Mouse (Mus musculus): Measurements from ENCODE around the gene AI661453. TPM values are rescaled to one million over a fixed set of nuclear protein-coding genes. Genes with fewer than 3 reads are reported as not detected.

Gene AI661453
- total and polyA plus RNA-seq, 2 experiments from 2014 or later, result 0.05 to 0.22 TPM

- H3K27ac ChIP-seq (ENCODE audit: low read depth, low read length), result no peak overlapping the region
- DNase-seq (no peak), ATAC-seq (no peak)
- no peak overlapping the region for H3K4me2 ChIP-seq (ENCODE audit: low read depth)
- H3K9me3 ChIP-seq (ENCODE audit: low read length), result no peaks in the 10 kb centered on the region
- no peak overlapping the region for H3K9ac ChIP-seq
- no peak overlapping the region for H3K4me3 ChIP-seq (ENCODE audit: low read depth, low read length)
- 72% methylated on average over 5 of the region's 5 CpGs for WGBS
- no peaks in the 10 kb centered on the region for H3K27me3 ChIP-seq (ENCODE audit: insufficient read depth, low read length)
- H3K36me3 ChIP-seq (ENCODE audit: insufficient read depth), result no peaks in the 10 kb centered on the region
- H3K4me1 ChIP-seq (ENCODE audit: insufficient read depth), result no peaks in the 10 kb centered on the region
- TF ChIP-seq CTCF (IDR thresholded peaks at IDR 0.05; ENCODE audit: low read depth), result no peak
These were observed 13.0 kb downstream of the AI661453 start for GRCm38 (mm10) chr17:47449432-47449831.

GRCm38 (mm10) chr17:47450239-47450638 is 13.8 kb downstream of the AI661453 start:
- H3K27me3 ChIP-seq (ENCODE audit: insufficient read depth, low read length), result no peaks in the 10 kb centered on the region
- WGBS, result 44% methylated on average over 7 of the region's 7 CpGs
- H3K27ac ChIP-seq (ENCODE audit: low read depth, low read length), result no peak overlapping the region
- no peaks in the 10 kb centered on the region for H3K4me1 ChIP-seq (ENCODE audit: insufficient read depth)
- no peak overlapping the region for H3K9ac ChIP-seq
- no peak overlapping the region for H3K4me2 ChIP-seq (ENCODE audit: low read depth)
- no peak overlapping the region for H3K4me3 ChIP-seq (ENCODE audit: low read depth, low read length)
- TF ChIP-seq CTCF (IDR thresholded peaks at IDR 0.05; ENCODE audit: low read depth), result no peak
- no peaks in the 10 kb centered on the region for H3K9me3 ChIP-seq (ENCODE audit: low read length)
- DNase-seq, result no peak
- no peaks in the 10 kb centered on the region for H3K36me3 ChIP-seq (ENCODE audit: insufficient read depth)
- ATAC-seq, result no peak

GRCm38 (mm10) chr17:47450880-47451565 is 14.6 kb downstream of the AI661453 start:
- H3K27me3 ChIP-seq (ENCODE audit: insufficient read depth, low read length), result no peaks in the 10 kb centered on the region
- H3K9ac ChIP-seq, result no peak overlapping the region
- H3K36me3 ChIP-seq (ENCODE audit: insufficient read depth), result no peaks in the 10 kb centered on the region
- TF ChIP-seq CTCF (IDR thresholded peaks at IDR 0.05; ENCODE audit: low read depth), result no peak
- DNase-seq (no peak), ATAC-seq (no peak)
- H3K27ac ChIP-seq (ENCODE audit: low read depth, low read length), result no peak overlapping the region
- WGBS, result 71% methylated on average over 12 of the region's 12 CpGs
- no peaks in the 10 kb centered on the region for H3K4me1 ChIP-seq (ENCODE audit: insufficient read depth)
- no peak overlapping the region for H3K4me3 ChIP-seq (ENCODE audit: low read depth, low read length)
- H3K9me3 ChIP-seq (ENCODE audit: low read length), result no peaks in the 10 kb centered on the region
- no peak overlapping the region for H3K4me2 ChIP-seq (ENCODE audit: low read depth)

- Histone ChIP-seq H3K36me3 (ENCODE audit: insufficient read depth) (no peaks in the 10 kb centered on the region), H3K4me1 (ENCODE audit: insufficient read depth) (no peaks in the 10 kb centered on the region), H3K27me3 (ENCODE audit: insufficient read depth, low read length) (no peaks in the 10 kb centered on the region), H3K4me3 (ENCODE audit: low read depth, low read length) (no peak overlapping the region), H3K9me3 (ENCODE audit: low read length) (no peaks in the 10 kb centered on the region), H3K9ac (no peak overlapping the region), H3K27ac (ENCODE audit: low read depth, low read length) (no peak overlapping the region), H3K4me2 (ENCODE audit: low read depth) (no peak overlapping the region)
- DNase-seq, result no peak
- 62% methylated on average over 7 of the region's 7 CpGs for WGBS
- no peak for ATAC-seq
- no peak for TF ChIP-seq CTCF (IDR thresholded peaks at IDR 0.05; ENCODE audit: low read depth)
These were observed 16.5 kb downstream of the AI661453 start for GRCm38 (mm10) chr17:47452886-47453285.

GRCm38 (mm10) chr17:47454675-47455074 is 18.3 kb downstream of the AI661453 start:
- WGBS, result 55% methylated on average over 8 of the region's 8 CpGs
- Histone ChIP-seq H3K27me3 (ENCODE audit: insufficient read depth, low read length) (no peaks in the 10 kb centered on the region), H3K4me2 (ENCODE audit: low read depth) (no peak overlapping the region), H3K4me3 (ENCODE audit: low read depth, low read length) (no peak overlapping the region), H3K36me3 (ENCODE audit: insufficient read depth) (no peaks in the 10 kb centered on the region), H3K9ac (no peak overlapping the region), H3K4me1 (ENCODE audit: insufficient read depth) (no peaks in the 10 kb centered on the region), H3K27ac (ENCODE audit: low read depth, low read length) (no peak overlapping the region), H3K9me3 (ENCODE audit: low read length) (no peaks in the 10 kb centered on the region)
- DNase-seq (no peak), ATAC-seq (no peak)
- no peak for TF ChIP-seq CTCF (IDR thresholded peaks at IDR 0.05; ENCODE audit: low read depth)

- 81% methylated on average over 13 of the region's 13 CpGs for WGBS
- Histone ChIP-seq H3K27me3 (ENCODE audit: insufficient read depth, low read length) (no peaks in the 10 kb centered on the region), H3K9ac (no peak overlapping the region), H3K4me3 (ENCODE audit: low read depth, low read length) (no peak overlapping the region), H3K9me3 (ENCODE audit: low read length) (no peaks in the 10 kb centered on the region), H3K4me1 (ENCODE audit: insufficient read depth) (no peaks in the 10 kb centered on the region), H3K27ac (ENCODE audit: low read depth, low read length) (no peak overlapping the region), H3K36me3 (ENCODE audit: insufficient read depth) (no peaks in the 10 kb centered on the region), H3K4me2 (ENCODE audit: low read depth) (no peak overlapping the region)
- no peak for TF ChIP-seq CTCF (IDR thresholded peaks at IDR 0.05; ENCODE audit: low read depth)
- no peak for DNase-seq
- no peak for ATAC-seq
These were observed 21.9 kb downstream of the AI661453 start for GRCm38 (mm10) chr17:47458310-47458709.

GRCm38 (mm10) chr17:47458936-47459335 is 22.5 kb downstream of the AI661453 start:
- H3K9ac ChIP-seq, result no peak overlapping the region
- no peak for ATAC-seq
- H3K27me3 ChIP-seq (ENCODE audit: insufficient read depth, low read length), result no peaks in the 10 kb centered on the region
- no peak for DNase-seq
- no peaks in the 10 kb centered on the region for H3K4me1 ChIP-seq (ENCODE audit: insufficient read depth)
- no peak overlapping the region for H3K4me3 ChIP-seq (ENCODE audit: low read depth, low read length)
- no peaks in the 10 kb centered on the region for H3K9me3 ChIP-seq (ENCODE audit: low read length)
- TF ChIP-seq CTCF (IDR thresholded peaks at IDR 0.05; ENCODE audit: low read depth), result no peak
- H3K36me3 ChIP-seq (ENCODE audit: insufficient read depth), result no peaks in the 10 kb centered on the region
- 96% methylated on average over 2 of the region's 2 CpGs for WGBS
- H3K27ac ChIP-seq (ENCODE audit: low read depth, low read length), result no peak overlapping the region
- H3K4me2 ChIP-seq (ENCODE audit: low read depth), result no peak overlapping the region
